Comparison of ENCODE assay signal across 16 mouse cellular contexts in genomic region chr10:95828374-95828773, GRCm38 (mm10). TPM values are rescaled to one million over a fixed set of nuclear protein-coding genes. Genes with fewer than 3 reads are reported as not detected.
A peak's percentile ranks its signal among the peaks of the same experiment; 100 is the strongest.
DNase-seq lines count a peak whose midpoint lies in the region; ATAC-seq lines count a peak whose summit lies in the region.
"Had no signal": no experiment of that assay in that cellular context is flagged by ENCODE, and none has a peak within 500 bp of the region (broad histone marks: within the 10 kb centered on the region; RNA-seq: fewer than 3 reads in every experiment).

No protein-coding gene starts in this region.

- H3K4me1 ChIP-seq in heart, embryonic 11.5 days (ENCODE audit: control insufficient read depth, insufficient read depth, low read length), result peaks cover 5% of the 10 kb centered on the region; the same call in 1 of the 2 replicates

- DNase-seq in heart, adult 11 months, result peak; percentile 97
- DNase-seq in cerebellum, adult 18-20 months, result peak; percentile 9 to 14
- peak; percentile 84 to 92 for DNase-seq in gastrocnemius, adult 8-10 months (ENCODE audit: low spot score in 2 of 2)
- DNase-seq in heart, postnatal 14 days, result peak; percentile 64 to 71
- DNase-seq in spleen, adult 18-20 months, result no peak
- no peak for DNase-seq in spleen, postnatal 14 days (ENCODE audit: low spot score in 2 of 2)

- 74% methylated on average over 5 of the region's 5 CpGs for WGBS in heart, embryonic 11.5 days (ENCODE audit: insufficient replicate concordance)

- no peaks in the 10 kb centered on the region for H3K36me3 ChIP-seq in heart, embryonic 11.5 days (ENCODE audit: control insufficient read depth, insufficient read depth, low read length)

- ATAC-seq in heart, embryonic 11.5 days (replicated peaks; ENCODE audit: insufficient number of reproducible peaks, low FRiP score, low TSS enrichment), result no peak
- ATAC-seq in monocyte, adult 5-6 weeks (replicated peaks; ENCODE audit: insufficient number of reproducible peaks, low FRiP score, low TSS enrichment, poor library complexity, severe bottlenecking), result no peak
- ATAC-seq: forebrain, embryonic 14.5 days; hindbrain, postnatal 0 days had no signal

- H3K27ac ChIP-seq in heart, embryonic 11.5 days (ENCODE audit: low read depth, low read length), result no peak overlapping the region
- H3K27ac ChIP-seq: hindbrain, postnatal 0 days; macrophage had no signal

- no peaks in the 10 kb centered on the region for H3K27me3 ChIP-seq in heart, embryonic 11.5 days (ENCODE audit: control insufficient read depth, insufficient read depth, low read length)

- intact Hi-C loops in heart, postnatal 14 days (cut with DNase I), result no loop called here

- H3K9me3 ChIP-seq in heart, embryonic 11.5 days (replicated peaks; ENCODE audit: control insufficient read depth, low read length), result no peaks in the 10 kb centered on the region

- no peak overlapping the region for H3K9ac ChIP-seq in heart, embryonic 11.5 days (ENCODE audit: low read depth, low read length)

- no peak overlapping the region for H3K4me3 ChIP-seq in heart, embryonic 11.5 days (ENCODE audit: low read depth, low read length)
- H3K4me3 ChIP-seq: myocyte had no signal

- H3K4me2 ChIP-seq in heart, embryonic 11.5 days, result no peak overlapping the region

RNA-seq across cellular contexts. Expression of gene Gm33543, which starts 14.4 kb away (rescaled TPM):
- not detected in 2 replicates for polyA plus RNA-seq in heart, embryonic 11.5 days (2014; fragmentation: Nextera tagmentation; extraction: Ambion mirVana)
- 1 to 10 TPM in 2 of 4 experiments, under 1 TPM in 2; 0.32 to 2.0 (median 1.4) TPM for total RNA-seq in gastrocnemius, adult 8-10 months (2022)
- total RNA-seq in heart, postnatal 14 days (2021), result 1 to 10 TPM; 2.0 to 3.1 TPM
- total RNA-seq in monocyte, adult 5-6 weeks (2017), result not detected in 3 replicates
- total RNA-seq: ES-E14; granulocyte monocyte progenitor cell, adult 5-6 weeks; hindbrain, postnatal 0 days had no signal
- polyA plus RNA-seq: forebrain, embryonic 14.5 days; kidney, embryonic 14.5 days; macrophage; myocyte; testis, adult 2 months had no signal

Comparison
In these comparisons a context has a peak if more than half of its experiments do, and no peak if none do; other contexts are left out.
1. DNase-seq: peak in heart, adult 11 months (single experiment), cerebellum, adult 18-20 months (2 of 2), gastrocnemius, adult 8-10 months (2 of 2) and heart, postnatal 14 days (2 of 2); none in spleen, adult 18-20 months (0 of 2) and spleen, postnatal 14 days (0 of 2).